Mouse (Mus musculus) gastrocnemius, adult 18-20 months (tissue): ENCODE measurements around the gene Hist1h4h. TPM values are rescaled to one million over a fixed set of nuclear protein-coding genes. Genes with fewer than 3 reads are reported as not detected.
"Not testable (repeated sequence)": the region's sequence is repeated elsewhere in the genome, so short reads cannot be mapped to it uniquely, and the experiment has no call there.

Experiments used
- DNase-seq: peaks from one replicate; pipeline ENCODE4 v3.0.0; 2021; ENCODE audit warnings: low spot score
- total RNA-seq, 2 experiments: library from RNA; stranded (reverse); gene quantifications; 2 replicates each; pipeline ENCODE4 v1.2.3; 2021

The Hist1h4h gene
- total RNA-seq, 2 experiments from 2014 or later, result 149 to 163 TPM

DNA sequence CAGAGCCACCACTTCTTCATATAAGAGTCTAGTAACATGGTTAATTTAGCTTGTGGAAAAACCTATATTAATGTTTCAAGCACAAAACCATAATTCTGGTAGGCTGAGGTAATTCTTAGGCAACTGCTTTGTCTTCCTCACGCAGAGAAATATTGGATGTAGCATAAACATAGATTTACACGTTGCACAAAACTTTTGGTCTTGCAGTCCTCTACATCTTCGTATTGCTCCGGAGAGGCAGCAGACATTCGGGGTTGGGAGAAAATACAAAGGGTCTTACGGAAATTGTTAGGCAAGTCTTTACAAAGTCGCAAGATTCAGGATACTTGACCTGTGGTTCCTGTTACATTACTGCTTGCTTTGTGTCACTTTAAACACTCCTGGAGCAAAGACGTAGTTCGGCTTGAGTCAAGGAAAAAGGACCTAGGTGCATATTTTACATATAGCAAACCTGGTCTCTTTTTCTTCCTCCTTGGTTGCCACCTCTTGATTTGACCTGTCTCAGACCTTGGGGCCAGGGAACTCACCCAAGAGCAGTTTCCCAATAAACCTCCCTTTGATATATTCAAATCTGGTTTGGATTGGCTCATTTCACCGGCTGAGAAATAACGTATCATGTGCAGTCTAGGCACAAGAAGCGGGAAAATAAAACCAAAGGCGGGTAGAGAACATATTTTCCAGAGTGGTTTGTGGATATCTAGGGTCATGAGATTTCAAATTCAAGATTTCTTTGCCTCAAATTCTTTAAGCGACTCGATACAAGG, 3.7 kb downstream of the Hist1h4h start:
- no peak for DNase-seq

DNA sequence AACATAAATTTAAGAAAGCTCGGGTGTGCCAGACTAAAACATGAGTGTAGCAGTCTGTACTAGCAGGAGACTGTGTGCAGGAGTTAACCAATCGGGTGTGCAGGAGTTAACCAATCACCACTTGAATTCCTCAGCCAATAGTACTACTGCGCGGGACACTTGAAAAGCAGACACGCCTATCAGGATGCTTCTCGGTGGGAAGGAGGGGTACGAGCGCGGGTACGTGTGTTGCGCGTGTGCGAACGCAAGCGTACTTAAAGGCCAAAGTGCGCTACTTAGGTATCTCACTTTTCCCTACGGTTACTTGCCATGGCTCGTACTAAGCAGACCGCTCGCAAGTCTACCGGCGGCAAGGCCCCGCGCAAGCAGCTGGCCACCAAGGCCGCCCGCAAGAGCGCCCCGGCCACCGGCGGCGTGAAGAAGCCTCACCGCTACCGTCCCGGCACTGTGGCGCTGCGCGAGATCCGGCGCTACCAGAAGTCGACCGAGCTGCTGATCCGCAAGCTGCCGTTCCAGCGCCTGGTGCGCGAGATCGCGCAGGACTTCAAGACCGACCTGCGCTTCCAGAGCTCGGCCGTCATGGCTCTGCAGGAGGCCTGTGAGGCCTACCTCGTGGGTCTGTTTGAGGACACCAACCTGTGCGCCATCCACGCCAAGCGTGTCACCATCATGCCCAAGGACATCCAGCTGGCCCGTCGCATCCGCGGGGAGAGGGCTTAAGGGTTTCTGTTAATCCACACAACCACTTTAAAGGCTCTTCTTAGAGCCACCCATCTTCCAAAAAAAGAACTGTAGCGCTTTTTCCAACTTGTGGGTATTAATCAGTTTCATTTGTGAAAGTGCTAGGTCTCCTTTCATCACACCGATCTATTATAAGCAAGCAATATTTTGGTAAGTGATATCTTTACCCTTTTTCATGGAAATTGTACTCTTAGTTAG, 4.6 kb downstream of the Hist1h4h start, which contains the start of gene Hist1h3g:
Hist1h3g (plus strand) TSS at position 286 of the 939 bp plus-strand sequence.
- peak; percentile 79 for DNase-seq

DNA sequence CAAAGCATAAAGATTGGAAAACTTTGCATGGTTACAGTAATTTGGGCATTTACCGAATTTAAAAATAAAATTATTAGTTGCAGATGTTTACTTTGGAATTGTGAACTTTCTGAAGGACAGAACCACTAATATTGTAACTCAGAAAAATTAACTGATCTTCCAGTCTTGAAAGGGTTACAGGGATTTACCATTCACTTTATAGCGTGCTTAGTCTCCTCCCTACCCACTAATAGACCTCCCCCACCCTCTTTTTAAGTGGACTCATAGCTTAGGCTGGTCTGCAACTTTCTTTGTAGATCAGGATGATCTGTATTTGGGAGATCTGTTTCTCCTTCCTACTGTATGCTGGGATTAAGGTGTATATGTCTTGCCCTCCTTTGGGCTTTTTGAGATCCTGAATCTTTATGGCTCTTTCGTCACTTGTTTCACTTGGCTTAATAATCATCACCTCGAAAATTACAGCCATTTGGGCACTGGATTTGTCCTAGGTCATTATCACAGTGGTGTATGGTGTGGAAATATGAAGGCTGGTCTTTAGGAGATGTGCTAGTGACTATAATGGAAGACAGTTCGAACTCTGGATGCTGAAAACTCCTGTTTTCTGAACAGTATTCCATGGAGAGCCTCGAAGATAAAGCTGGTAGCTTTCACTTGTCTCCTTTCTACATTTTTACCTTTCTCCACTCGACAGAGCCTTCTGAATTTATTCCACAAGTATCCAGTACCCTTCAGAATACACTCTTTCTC, 5.4 kb downstream of the Hist1h4h start:
- no peak for DNase-seq

DNA sequence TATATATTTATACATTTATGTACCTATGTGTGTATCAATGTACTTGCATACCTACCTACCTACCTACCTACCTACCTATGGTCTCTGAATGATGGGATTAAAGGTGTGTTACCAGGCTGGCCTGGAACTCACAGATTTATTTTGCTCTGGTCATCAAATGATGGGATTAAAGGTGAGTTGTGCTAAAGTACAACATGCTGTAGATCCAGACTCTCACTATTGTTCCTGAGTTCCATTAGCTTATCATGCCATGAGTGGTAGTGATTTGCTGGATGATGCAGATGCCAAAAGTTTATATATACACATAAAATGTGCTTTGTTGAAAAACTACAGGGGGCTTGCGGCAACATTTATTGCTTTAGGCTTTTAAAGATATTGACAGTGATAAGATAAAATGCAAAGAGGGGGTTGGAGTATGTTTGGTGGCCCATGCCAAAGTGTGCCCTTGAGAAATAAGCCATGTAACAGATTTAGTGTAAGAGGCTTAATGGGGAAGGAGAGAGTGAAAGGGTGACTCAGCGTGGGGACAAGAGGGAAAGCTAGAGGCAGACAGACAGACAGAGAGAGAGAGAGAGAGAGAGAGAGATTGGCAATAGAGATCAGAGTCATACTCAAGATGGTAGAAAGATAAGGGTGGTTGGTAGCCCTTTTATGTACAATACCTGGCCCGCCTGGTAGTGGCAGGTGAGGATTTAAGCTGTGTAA, 6.3 kb downstream of the Hist1h4h start:
- no peak for DNase-seq

DNA sequence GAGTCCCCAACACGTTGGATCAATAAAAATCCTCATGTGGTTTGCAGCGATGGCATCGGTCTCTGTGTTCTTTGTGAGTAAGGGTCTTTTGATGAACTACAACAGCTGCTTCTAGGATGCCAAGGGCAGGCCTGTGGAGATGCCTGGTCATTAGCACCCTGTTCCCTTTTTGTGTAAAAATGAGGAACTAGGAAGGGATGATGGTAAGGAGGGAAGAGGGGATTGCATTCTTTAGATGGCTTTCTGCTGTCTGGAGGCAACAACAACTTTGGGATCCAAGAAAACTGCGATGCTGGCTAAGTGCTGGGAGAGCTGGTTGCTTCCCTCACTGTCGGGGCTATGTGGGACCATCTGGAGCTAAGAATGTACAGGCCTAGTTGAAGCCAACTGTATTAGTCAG, 7.4 kb downstream of the Hist1h4h start:
- DNase-seq, result no peak

DNA sequence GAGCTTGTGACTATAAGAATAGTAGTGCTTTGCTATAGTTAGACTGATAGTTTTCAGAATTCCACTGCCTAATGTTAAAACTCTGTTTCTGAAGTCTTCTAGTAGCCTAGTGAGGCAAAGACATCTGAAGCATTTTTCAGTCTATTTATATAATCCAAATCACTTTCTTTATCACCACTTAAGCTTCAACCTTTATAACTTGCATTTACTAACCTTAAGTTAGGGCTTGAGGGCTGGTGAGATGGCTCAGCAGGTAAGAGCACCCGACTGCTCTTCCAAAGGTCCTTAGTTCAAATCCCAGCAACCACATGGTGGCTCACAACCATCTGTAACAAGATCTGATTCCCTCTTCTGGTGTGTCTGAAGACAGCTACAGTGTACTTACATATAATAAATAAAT, 9.0 kb downstream of the Hist1h4h start:
- not testable (repeated sequence) for DNase-seq

DNA sequence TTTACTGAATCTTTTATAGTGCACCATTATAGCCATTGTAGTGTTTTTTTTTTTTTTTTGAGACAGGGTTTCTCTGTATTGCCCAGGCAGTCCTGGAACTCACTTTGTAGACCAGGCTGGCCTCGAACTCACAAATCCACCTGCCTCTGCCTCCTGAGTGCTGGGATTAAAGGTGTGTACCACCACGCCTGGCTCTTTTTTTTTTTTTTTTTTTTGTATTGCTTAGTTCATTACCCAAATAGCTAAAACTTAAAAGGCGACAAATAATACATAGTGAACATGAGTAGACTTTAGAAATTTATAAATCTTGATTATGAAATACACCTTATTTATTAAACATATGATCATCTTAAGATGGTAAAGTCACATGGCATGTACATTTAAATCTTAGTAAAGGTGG, 10.6 kb downstream of the Hist1h4h start:
- DNase-seq, result no peak

DNA sequence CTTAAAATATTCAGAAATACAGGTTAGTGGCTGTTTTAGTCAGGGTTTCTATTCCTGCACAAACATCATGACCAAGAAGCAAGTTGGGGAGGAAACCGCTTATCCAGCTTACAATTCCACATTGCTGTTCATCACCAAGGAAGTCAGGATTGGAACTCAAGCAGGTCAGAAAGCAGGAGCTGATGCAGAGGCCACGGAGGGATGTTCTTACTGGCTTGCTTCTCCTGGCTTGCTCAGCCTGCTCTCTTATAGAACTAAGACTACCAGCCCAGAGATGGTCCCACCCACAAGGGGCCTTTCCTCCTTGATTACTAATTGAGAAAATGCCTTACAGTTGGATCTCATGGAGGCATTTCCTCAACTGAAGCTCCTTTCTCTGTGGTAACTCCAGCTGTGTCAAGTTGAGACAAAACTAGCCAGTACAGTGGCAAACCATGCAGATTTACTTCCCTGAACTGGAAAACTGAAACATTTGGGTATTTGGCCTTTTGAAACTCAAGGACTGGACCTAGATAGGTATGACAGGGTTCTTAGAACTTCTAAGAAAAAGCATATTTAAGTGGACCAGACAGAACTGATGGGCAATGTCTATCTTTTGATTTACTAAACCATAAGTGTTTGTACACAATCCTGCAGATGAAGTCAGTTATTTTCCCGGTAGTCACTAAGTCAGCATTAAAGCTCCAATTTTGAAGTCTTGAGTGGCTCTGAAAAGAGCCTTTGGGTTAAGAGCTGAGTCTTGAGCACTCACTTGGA, 11.6 kb downstream of the Hist1h4h start:
- not testable (repeated sequence) for DNase-seq

DNA sequence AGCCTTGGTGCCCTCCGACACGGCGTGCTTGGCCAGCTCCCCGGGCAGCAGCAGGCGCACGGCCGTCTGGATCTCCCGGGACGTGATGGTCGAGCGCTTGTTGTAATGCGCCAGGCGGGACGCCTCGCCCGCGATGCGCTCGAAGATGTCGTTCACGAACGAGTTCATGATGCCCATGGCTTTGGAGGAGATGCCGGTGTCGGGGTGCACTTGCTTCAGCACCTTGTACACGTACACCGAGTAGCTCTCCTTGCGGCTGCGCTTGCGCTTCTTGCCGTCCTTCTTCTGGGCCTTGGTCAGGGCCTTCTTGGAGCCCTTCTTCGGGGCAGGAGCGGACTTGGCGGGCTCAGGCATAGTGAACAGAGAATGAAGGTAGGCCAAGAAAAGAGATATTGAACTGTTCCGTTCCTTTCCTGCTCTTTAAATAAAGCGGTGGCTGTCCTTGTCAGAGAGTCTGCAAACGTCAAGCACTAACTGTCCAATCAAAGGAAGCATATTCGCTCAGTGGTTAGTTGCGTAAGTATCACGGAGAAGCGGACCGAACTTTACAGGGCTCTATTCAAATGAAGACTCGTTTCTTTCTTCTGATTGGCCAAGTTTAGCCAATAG, 12.3 kb downstream of the Hist1h4h start, which contains the start of gene Hist1h2bh:
Hist1h2bh (minus strand) TSS at position 394 of the 609 bp plus-strand sequence.
- DNase-seq, result peak; percentile 75

DNA sequence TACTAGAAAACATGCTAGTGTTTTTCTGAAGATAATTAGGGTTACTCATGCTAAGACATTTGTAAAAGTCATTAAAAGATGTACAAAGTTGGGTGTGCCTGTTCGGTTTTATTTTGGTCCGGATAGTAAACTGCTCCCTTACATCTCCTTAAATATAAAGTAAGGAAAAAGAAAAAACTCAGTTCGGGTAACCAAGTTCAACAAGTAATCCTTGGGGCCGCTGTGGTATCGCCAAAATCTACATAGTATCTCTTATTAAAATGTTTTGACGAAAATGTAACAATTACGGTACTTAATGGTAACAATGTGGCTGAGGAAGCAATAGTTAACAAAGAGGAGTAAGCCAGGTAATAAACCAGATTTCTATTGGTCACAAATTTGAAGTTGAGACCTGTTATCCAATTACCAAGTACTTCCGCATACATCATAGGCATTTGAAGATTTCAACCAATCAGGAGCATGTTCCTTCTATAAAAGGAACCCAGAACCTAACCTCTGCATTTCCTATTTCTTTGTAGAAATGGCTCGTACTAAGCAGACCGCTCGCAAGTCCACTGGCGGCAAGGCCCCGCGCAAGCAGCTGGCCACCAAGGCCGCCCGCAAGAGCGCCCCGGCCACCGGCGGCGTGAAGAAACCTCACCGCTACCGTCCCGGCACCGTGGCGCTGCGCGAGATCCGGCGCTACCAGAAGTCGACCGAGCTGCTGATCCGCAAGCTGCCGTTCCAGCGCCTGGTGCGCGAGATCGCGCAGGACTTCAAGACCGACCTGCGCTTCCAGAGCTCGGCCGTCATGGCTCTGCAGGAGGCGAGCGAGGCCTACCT, 13.3 kb downstream of the Hist1h4h start, which contains the start of gene Hist1h3f:
Hist1h3f (plus strand) TSS at position 88 of the 822 bp plus-strand sequence.
- peak; percentile 80 for DNase-seq

DNA sequence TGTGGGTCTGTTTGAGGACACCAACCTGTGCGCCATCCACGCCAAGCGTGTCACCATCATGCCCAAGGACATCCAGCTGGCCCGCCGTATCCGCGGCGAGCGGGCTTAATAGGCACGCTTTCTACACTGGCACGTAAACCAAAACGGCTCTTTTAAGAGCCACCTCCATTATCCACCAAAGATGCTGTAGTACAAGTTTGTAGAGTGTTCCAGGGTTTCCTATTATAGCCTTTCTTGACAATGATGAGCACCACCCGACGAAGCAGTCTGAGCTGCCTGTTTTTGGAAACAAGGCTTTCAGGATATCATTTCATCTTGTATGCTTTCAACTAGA, 13.9 kb downstream of the Hist1h4h start:
- not testable (repeated sequence) for DNase-seq

DNA sequence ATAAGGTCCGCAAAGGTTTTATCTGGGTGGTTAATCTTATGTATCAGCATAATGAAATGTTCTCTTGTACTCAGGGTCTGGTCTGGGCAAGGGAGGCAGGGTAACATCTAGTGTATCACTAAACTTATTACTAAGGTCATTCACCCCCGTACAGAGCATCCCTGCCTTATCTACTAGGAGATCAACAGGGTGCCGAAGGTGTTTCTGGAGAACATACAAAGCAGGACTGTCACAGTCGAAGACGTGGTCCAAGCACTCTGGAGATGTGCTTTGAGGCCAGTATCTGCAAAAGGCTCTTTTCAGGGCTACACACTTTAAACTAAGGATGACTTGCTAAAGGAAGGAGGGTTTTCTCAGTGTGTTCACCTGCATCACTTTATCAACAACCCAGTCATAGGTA, 15.8 kb downstream of the Hist1h4h start:
- no peak for DNase-seq

DNA sequence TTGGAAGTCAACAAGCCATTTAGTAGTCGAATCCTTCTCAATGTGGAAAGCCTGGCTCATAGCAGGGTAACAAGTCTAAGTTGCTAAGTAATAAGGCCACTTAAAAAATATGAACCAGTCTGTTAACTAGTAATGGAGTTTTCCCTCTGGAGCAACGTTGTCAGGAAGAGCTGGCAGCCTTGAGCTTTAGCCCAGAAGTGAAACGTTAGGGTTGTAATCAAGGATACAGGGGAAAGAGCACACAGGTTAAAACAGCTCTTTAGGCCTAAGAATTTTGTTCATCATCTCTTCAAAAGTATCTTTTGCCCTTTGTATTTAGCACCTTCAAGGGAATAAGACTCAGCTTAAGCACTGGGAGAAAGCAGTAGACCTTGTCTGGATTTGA, 19.9 kb downstream of the Hist1h4h start:
- DNase-seq, result no peak

DNA sequence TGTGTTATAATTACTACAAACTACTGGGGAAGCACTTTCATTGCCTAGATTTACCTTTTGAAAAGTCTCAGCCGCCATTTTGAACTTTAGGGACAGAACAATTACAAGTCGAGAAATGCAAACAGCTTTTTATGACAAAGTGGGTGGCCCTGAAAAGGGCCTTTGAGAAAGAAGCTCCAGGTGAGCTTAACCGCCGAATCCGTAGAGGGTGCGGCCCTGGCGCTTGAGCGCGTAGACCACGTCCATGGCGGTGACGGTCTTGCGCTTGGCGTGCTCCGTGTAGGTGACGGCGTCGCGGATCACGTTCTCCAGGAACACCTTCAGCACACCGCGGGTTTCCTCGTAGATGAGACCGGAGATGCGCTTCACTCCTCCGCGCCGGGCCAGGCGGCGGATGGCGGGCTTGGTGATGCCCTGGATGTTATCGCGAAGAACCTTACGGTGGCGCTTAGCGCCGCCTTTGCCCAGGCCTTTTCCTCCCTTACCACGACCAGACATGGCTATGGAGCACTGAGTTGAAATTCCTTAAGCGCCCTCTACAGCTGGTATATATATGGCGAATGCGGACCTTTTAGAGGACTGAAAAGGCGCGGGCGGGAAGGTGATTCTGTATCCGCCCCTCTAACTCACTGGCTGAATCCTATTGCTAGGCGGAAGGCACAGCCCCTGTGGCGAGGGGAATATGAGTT, 20.4 kb downstream of the Hist1h4h start, which contains the start of gene Hist1h4f:
Hist1h4f (minus strand) TSS at position 503 of the 689 bp plus-strand sequence.
- peak; percentile 78 for DNase-seq

DNA sequence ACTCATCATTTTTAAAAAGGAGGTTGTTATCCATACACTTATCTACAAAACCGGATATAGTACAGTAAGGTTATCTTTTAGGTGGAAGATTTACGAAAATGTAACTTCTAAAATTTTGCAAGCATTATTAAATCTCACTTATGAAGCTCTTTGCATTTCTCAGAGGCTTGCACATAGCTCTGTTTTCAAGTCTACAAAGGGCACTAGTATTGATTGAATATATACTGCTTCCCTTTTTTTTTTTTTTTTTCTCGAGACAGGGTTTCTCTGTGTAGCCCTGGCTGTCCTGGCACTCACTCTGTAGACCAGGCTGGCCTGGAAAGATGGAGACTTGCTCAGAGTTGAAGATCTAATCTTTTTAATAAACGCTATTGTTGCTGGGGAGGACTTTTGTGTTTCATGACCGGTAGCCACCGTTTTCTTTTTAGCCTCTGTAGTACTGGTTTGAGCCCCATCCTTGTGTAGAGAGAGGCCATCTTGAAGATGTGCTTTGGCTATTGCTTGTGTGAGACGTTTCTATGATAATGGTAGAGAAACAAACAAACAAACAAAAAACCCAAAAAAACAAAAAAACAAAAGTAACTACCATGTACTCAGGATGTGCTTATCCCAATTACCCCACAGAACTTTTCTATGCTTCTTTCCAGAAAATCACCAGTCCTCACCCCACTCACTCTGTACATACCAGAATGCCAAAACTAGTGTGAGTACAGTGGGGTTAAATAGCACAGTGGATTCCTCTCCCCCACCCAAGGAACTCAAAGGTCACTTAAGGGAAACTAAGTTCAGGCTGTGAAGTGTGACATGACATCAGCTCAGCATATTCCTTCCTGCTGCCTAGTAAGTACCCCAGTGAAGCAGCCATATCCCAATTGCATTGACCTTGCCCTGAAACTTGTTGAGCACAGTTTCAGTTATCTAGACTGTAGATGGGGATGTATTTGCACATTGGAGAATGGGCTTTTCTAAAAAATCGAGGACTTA, 21.4 kb downstream of the Hist1h4h start:
- no peak for DNase-seq

DNA sequence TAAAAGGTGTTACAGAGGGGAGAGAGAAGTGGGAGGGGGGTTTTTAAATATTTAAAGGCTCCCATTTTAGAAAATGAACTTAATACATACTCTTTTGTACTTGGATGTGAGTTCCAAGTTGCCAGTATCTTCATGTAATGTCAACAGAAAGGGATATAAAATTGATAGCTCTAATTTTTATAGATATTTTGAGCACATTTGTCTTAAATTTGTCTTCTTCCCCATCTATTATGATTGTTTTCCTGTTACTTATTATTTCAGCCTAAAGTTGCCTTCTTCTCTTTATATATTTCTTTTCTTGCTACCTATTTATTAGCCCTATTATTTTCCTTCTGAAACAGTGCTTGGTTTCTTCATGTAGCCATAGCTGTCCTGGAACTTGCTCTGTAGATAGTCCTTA, 22.1 kb downstream of the Hist1h4h start, which contains the start of gene Hist1h1d:
Hist1h1d (plus strand) TSS at position 301 of the 400 bp plus-strand sequence.
- DNase-seq, result no peak

DNA sequence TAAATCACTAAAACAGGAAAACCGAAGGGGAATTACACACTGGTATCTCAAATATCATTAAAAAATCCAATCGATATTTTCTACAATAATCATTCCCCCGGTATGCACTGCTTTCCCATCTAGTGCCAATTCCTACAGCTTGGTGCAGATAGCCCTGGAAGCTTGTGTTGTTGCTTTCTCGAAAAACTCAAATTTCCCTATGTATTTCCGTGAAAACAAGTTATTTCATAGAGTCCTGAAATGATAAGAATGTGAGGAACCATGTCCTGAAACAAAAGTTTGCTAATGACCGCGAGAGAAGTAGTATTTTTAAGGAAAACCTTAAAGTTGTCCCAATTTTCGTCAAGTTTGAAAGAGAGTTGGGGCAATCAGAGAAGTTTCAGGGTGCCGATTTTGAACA, 23.5 kb downstream of the Hist1h4h start:
- DNase-seq, result no peak
